Mouse (Mus musculus) cerebellum, adult (tissue): Measurements from ENCODE around the gene Pigu.

Experiments
- ATAC-seq: cut with Nextera tagmentation; 2 replicates; pipeline ENCODE4 v1.9.2; 2017; ENCODE audit warnings: mild to moderate bottlenecking, moderate library complexity, mixed read lengths; ENCODE audit not compliant: insufficient number of reproducible peaks, low FRiP score, low TSS enrichment

Gene Pigu

GRCm38 (mm10) chr2:155356971-155357591 lies at the start of gene Pigu:
Gene Pigu (minus strand): TSS chr2:155357430.
- peak; percentile 100 for ATAC-seq

GRCm38 (mm10) chr2:155404635-155405034 lies 47.4 kb upstream of the Pigu start:
- ATAC-seq: no peak

GRCm38 (mm10) chr2:155401926-155402325 lies 44.7 kb upstream of the Pigu start:
- ATAC-seq: no peak

- ATAC-seq: no peak
Measured at GRCm38 (mm10) chr2:155400276-155400675, 43.0 kb upstream of the Pigu start.

DNA sequence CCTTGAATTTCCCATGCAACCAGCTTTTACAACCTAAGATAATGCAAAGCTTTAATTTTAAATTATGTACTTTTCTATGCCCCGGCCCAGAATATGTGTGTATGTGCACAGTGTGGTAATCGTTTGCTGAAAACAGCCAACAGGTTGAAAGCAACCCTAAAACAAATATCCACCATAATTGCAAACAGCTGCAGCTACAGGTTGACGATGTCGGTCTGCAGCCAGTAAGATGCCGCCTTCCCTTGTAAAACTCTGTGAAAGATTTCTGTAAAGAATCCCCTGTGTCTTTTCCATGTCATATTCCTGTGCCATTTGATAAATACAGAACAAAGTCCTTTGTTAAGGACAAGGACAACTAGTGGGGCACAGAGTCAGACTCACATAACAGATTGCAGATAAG lies 37.4 kb upstream of the Pigu start:
- ATAC-seq: no peak

DNA sequence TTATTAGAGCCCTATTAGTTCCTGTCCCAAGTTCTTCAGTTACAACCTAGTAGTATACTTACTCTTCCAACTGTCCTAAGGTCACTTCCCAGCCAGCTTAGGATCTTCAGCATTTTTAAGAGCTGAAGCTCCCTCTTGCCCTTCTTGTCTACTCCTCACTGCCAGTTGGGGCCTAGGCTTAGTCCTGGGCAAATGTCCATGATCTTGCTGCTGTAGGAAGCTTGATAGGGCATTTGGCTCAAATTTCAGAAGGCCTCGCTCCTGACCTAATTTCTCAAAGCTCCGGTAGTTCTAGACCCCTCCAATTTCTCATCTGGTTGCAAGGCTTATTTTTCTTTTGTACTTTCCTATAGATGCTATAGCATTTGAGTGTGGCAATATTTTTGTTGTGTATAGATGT lies 31.3 kb upstream of the Pigu start:
- ATAC-seq: no peak

DNA sequence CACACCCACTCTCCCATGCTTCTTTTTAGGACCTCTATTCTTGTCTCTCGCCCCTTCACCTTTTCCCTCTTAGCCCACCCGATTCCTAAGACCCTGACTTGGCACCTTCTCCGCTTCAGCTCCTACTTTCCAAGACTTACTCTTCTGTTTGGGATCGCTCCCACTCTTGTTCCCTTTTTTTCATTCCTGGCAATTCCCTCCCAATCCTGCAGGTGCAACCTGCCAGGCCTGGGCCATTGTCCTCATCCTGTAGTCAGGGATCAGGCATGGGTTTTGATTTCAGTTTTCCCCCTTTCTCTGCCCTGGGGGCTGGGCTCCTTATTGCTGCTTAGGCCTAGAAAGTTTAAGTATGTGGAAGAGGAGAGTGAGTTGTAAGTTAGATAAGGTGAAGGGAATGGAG lies 29.8 kb upstream of the Pigu start:
- no peak for ATAC-seq

DNA sequence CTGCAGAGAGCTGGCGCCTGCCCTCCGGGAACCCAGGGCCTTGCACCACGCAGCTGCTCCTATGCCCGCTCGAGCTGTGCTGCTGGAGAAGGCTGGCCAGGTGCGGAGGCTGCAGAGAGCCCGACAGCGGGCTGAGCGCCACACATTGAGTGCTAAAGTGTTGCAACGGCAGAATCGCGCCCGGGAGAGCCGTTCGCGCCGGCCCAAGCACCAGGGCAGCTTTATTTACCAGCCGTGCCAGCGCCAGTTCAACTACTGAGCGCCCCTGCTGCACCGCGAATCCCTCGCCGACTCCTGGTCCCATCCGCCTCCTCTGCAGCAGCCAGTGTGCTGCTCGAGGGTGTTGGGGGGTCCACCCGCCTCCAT lies 29.3 kb upstream of the Pigu start:
- ATAC-seq: no peak

GRCm38 (mm10) chr2:155385731-155386533 lies 28.7 kb upstream of the Pigu start:
- no peak for ATAC-seq

DNA sequence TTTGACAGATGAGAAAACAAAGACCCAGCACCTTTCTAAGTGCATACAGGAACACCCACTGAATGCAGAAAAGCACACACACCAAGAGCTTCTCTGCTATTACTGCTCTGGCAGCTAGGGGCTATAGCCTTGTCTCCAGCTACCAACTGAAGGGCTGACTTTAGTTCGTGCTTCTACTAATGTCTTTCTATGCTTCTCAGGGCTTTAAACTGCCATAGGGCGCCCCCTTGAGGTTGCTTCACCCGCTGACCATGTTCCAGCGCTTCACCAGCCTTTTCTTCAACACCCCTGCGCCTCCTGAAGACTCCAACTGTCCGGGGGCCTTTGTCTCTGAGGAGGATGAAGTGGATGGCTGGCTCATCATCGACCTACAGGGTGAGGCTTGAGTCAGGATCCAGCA lies 27.9 kb upstream of the Pigu start:
- ATAC-seq: no peak

DNA sequence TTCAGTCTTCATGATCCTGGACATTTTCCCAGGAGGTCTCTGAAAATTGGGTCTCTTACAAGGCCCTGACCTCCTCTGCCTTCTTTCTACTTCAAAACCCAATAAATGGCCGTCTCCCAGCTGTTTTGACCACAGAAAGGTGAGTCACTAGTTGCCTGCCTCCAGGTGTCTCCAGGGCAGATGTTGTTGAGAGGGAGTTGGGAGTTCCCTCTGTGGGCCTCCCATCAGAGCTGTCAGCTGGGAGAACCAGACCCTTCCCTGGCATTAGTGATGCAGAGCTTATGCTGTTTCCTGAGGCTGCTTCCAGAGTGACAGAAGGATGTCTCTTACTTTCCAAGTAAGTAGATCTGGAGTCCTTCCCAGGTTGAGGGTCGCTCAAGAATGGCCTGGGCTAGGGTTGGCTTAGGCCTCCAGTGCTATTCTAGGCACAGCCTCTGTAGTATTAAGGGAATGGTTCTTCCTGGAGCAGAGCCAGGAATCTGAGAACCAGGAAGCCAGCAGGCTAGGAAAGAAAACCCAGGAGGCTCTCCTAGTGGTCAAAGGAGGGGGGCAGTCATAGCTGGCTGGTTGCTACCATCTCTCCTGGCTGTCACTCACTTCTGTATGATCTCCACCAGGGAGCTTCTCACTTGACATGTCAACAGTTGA lies 25.7 kb upstream of the Pigu start:
- no peak for ATAC-seq

- 0 out of 2 replicates have a peak, but pooled peaks have one; percentile 7 for ATAC-seq
Measured at GRCm38 (mm10) chr2:155382332-155382700, 25.1 kb upstream of the Pigu start.

DNA sequence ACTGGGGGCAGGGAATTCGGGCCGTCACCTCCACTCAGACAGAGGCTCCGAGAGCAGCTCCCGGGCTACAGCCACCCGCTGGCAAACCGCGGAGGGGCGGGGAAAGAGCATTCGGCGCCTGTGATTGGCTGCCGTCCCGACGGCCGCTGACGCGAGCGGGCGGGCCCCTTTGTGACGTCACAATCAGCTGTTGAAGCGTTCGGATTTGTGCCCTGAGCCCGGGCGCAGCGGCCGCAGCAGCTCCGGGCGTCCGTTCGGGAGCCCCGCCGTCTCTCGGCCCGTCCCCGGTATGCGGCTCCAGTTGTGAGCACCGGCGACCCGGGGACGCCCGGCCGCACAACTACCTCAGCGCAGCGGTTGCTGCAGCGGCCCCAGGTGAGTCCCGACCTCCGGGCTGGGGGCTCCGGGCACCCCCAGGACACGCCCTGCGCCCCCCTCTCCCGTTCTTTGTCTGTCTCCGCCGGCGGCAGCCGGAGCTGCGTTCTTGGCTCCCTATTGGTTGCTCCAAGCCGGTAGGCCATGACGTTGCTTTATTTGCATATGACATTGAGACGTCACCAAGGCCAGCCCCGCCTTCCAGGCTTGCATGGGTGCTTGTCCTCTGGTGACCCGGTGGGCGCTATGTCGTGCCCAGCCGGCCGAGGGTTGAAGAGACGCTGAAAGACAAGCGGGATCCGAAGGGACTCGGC lies 24.6 kb upstream of the Pigu start:
- peak; percentile 85 for ATAC-seq

DNA sequence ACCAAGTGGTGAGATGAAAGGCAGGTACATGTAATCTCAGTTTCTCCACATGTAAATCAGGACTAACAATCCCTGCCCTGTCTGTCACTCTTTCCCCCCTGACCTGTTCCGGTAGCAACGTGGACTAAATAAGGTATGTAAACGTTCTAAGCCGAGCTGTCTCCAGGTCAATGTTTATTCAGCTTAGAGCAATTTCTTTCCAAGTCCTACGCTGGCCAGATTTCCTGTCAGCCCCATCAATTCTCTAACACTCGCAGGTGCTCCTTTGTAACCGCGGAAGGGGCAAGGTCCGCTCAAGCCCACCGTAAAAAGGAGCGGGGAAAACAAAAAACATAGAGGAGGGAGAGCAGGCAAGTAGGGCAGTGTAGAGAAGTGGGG lies 23.8 kb upstream of the Pigu start:
- ATAC-seq: no peak

- no peak for ATAC-seq
Measured at GRCm38 (mm10) chr2:155380261-155381059, 23.2 kb upstream of the Pigu start, which contains the start of gene Trp53inp2. Gene Trp53inp2 (plus strand): TSS chr2:155381059.

- no peak for ATAC-seq
Measured at GRCm38 (mm10) chr2:155376191-155376590, 19.0 kb upstream of the Pigu start.

DNA sequence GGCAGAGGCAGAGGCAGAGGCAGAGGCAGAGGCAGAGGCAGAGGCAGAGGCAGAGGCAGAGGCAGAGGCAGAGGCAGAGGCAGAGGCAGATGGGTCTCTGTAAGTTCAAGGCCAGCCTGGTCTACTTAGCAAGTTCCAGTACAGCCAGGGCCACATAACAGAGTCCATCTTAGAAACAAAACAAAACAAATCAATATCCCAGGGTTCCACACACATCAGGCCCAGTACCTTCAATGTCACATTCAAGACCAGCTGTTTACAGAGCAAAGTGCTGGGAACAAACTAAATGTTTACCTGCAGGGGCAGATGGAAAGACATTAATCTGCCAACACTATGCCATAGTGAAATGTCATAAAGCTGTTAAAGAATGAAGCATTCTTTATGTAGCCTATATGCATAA lies 17.3 kb upstream of the Pigu start:
- ATAC-seq: no peak

DNA sequence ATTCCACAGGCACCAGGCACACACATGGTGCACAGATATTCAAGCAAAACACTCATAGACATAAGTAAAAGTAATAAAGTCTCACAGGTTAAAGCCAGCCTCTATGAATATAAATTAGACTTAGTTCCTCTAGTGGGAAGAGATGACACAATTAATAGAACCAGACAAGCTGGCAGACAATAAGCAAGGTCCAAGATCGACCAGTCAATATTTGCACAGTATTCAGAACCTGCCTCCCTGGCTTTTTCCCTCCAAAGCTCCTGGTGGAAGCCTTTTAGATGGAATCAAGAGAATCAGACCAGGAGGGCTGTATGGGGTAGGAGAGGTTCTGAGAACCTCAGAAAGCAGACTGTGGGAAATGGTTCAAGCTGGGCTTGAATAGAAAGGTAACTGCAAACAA lies 16.7 kb upstream of the Pigu start:
- ATAC-seq: no peak

GRCm38 (mm10) chr2:155373302-155373701 lies 16.1 kb upstream of the Pigu start:
- ATAC-seq: no peak

GRCm38 (mm10) chr2:155372451-155372850 lies 15.2 kb upstream of the Pigu start:
- ATAC-seq: no peak
